Mouse (Mus musculus) kidney, adult 2 months (tissue): ENCODE results near the gene Rin1. TPM values are rescaled to one million over a fixed set of nuclear protein-coding genes. Genes with fewer than 3 reads are reported as not detected.

Experiments
- DNase-seq: peaks from one replicate; pipeline ENCODE4 v3.0.0; 2021
- H3K27ac ChIP-seq: fragments of 200-500 bp; 2 replicates; pipeline ENCODE4 v1.5.1; 2012; ENCODE audit warnings: low read depth, low read length, control low read depth, inconsistent platforms; ENCODE audit not compliant: insufficient read depth
- H3K27me3 ChIP-seq: fragments of 200-500 bp; replicated peaks from 2 replicates; pipeline ENCODE4 v1.6.1; 2012; ENCODE audit warnings: mild to moderate bottlenecking, moderate library complexity, low read length, inconsistent platforms; ENCODE audit not compliant: control insufficient read depth, insufficient read depth
- H3K36me3 ChIP-seq: fragments of 200-500 bp; 2 replicates; pipeline ENCODE4 v1.6.1; 2012; ENCODE audit warnings: mild to moderate bottlenecking, moderate library complexity, low read length, inconsistent platforms; ENCODE audit not compliant: control insufficient read depth, insufficient read depth
- H3K4me1 ChIP-seq: fragments of 200-500 bp; 2 replicates; pipeline ENCODE4 v1.6.1; 2011; ENCODE audit warnings: low read length; ENCODE audit not compliant: control insufficient read depth, insufficient read depth
- H3K4me3 ChIP-seq: fragments of 200-500 bp; 2 replicates; pipeline ENCODE4 v1.5.1; 2011; ENCODE audit warnings: mild to moderate bottlenecking, low read depth, low read length, control low read depth; ENCODE audit not compliant: insufficient read depth
- CTCF ChIP-seq: fragments of 200-500 bp; conservative IDR thresholded peaks from 2 replicates; pipeline ENCODE4 v1.5.1; 2011; ENCODE audit warnings: low read depth, mild to moderate bottlenecking, control low read depth, low read length, moderate library complexity, mixed read lengths; ENCODE audit not compliant: insufficient read depth, insufficient read length
- POLR2A ChIP-seq: fragments of 200-500 bp; IDR thresholded peaks from one replicate; pipeline ENCODE4 v1.6.1; 2011; ENCODE audit warnings: low read depth, low read length, control low read depth
- WGBS: fragments of 180-500 bp; shearing (Covaris S2); methylation state at CpG from one replicate; pipeline ENCODE4 v1.1.7; 2018; 5-methylcytosine and 5-hydroxymethylcytosine counted together
- polyA plus RNA-seq: library from polyadenylated mRNA; depleted of rRNA; stranded (reverse); fragments of >200 nt; gene quantifications from 2 replicates; pipeline ENCODE4 v1.2.3, GENCODE M21; 2012; rRNA removed

The Rin1 gene
- polyA plus RNA-seq, 1 experiment: 2.8 TPM

- 7% methylated on average over 31 of the region's 31 CpGs for WGBS
- Histone ChIP-seq H3K4me1 (no peaks in the 10 kb centered on the region), H3K27ac (no peak overlapping the region)
These were observed 47.5 kb downstream of the Rin1 start for GRCm38 (mm10) chr19:5097521-5098362.

GRCm38 (mm10) chr19:5098363-5099143 lies 48.3 kb downstream of the Rin1 start, which contains the start of gene Cnih2:
Gene Cnih2, minus strand, starts transcription at chr19:5098521.
- DNase-seq: peak; percentile 48
- 6% methylated on average over 47 of the region's 48 CpGs for WGBS

More at GRCm38 (mm10) chr19:5097521-5098362, 47.5 kb downstream of the Rin1 start:
- Histone ChIP-seq H3K36me3 (no peaks in the 10 kb centered on the region), H3K27me3 (no peaks in the 10 kb centered on the region), H3K4me3 (no peak overlapping the region)
- TF ChIP-seq CTCF (no peak), POLR2A (no peak)
- DNase-seq: no peak

GRCm38 (mm10) chr19:5106074-5106473 lies 55.8 kb downstream of the Rin1 start:
- Histone ChIP-seq H3K4me1 (peaks cover 17% of the 10 kb centered on the region; the same call in 1 of the 2 replicates), H3K27me3 (no peaks in the 10 kb centered on the region), H3K27ac (peak overlapping the region; percentile 99), H3K36me3 (no peaks in the 10 kb centered on the region), H3K4me3 (peak overlapping the region; percentile 97)
- peak; percentile 77 for DNase-seq
- WGBS: under 1% methylated on average over 9 of the region's 9 CpGs
- TF ChIP-seq CTCF (no peak), POLR2A (no peak)

More at GRCm38 (mm10) chr19:5098363-5099143, 48.3 kb downstream of the Rin1 start, which contains the start of gene Cnih2:
- no peaks in the 10 kb centered on the region for H3K4me1 ChIP-seq
- H3K36me3 ChIP-seq: no peaks in the 10 kb centered on the region
- no peak for TF ChIP-seq POLR2A
- H3K27me3 ChIP-seq: no peaks in the 10 kb centered on the region
- H3K4me3 ChIP-seq: no peak within 1 kb of the TSS
- no peak within 1 kb of the TSS for H3K27ac ChIP-seq

Other genes starting within 250 kb of the Rin1 start
- 22.3 and 32.0 TPM in 2 replicates for gene Gm21992, start 238.9 kb upstream of the Rin1 start, polyA plus RNA-seq
- 28.7 and 36.8 TPM in 2 replicates for gene Rbm14, start 238.8 kb upstream of the Rin1 start, polyA plus RNA-seq
- gene Ccs, start 211.1 kb upstream of the Rin1 start, polyA plus RNA-seq: 144 and 192 TPM in 2 replicates
- gene Ccdc87, start 211.1 kb upstream of the Rin1 start, polyA plus RNA-seq: 0.08 and 0.15 TPM in 2 replicates
- 150 and 249 TPM in 2 replicates for gene Ctsf, start 195.4 kb upstream of the Rin1 start, polyA plus RNA-seq
- gene Actn3, start 172.6 kb upstream of the Rin1 start, polyA plus RNA-seq: 0.61 and 13.4 TPM in 2 replicates
- gene Zdhhc24, start 171.8 kb upstream of the Rin1 start, polyA plus RNA-seq: 19.8 and 26.9 TPM in 2 replicates
- 10.4 and 10.6 TPM in 2 replicates for gene Bbs1, start 143.9 kb upstream of the Rin1 start, polyA plus RNA-seq
- 73.8 and 84.4 TPM in 2 replicates for gene Dpp3, start 122.2 kb upstream of the Rin1 start, polyA plus RNA-seq
- 2.7 and 3.6 TPM in 2 replicates for gene Peli3, start 107.4 kb upstream of the Rin1 start, polyA plus RNA-seq
- gene Mrpl11, start 88.3 kb upstream of the Rin1 start, polyA plus RNA-seq: 47.6 and 55.2 TPM in 2 replicates
- 0.05 and 0.23 TPM in 2 replicates for gene Npas4, start 60.2 kb upstream of the Rin1 start, polyA plus RNA-seq
- 14.2 and 14.4 TPM in 2 replicates for gene Slc29a2, start 26.6 kb upstream of the Rin1 start, polyA plus RNA-seq
- 45.0 and 50.6 TPM in 2 replicates for gene B4gat1, start 11.7 kb upstream of the Rin1 start, polyA plus RNA-seq
- gene AC124502.3, start 11.6 kb upstream of the Rin1 start, polyA plus RNA-seq: 0.46 and 0.66 TPM in 2 replicates
- 36.5 and 38.7 TPM in 2 replicates for gene Brms1, start 9.1 kb upstream of the Rin1 start, polyA plus RNA-seq
- 10.7 and 10.8 TPM in 2 replicates for gene Cd248, start 17.6 kb downstream of the Rin1 start, polyA plus RNA-seq
- 4.9 and 5.6 TPM in 2 replicates for gene Tmem151a, start 35.0 kb downstream of the Rin1 start, polyA plus RNA-seq
- 258 and 297 TPM in 2 replicates for gene Yif1a, start 38.1 kb downstream of the Rin1 start, polyA plus RNA-seq
- 0.36 and 0.37 TPM in 2 replicates for gene Cnih2, start 48.0 kb downstream of the Rin1 start, polyA plus RNA-seq
- gene Rab1b, start 56.6 kb downstream of the Rin1 start, polyA plus RNA-seq: 246 and 280 TPM in 2 replicates
- gene Klc2, start 68.1 kb downstream of the Rin1 start, polyA plus RNA-seq: 38.8 and 46.0 TPM in 2 replicates
- 14.3 and 16.1 TPM in 2 replicates for gene Pacs1, start 222.6 kb downstream of the Rin1 start, polyA plus RNA-seq
- 95.8 and 109 TPM in 2 replicates for gene Sf3b2, start 245.0 kb downstream of the Rin1 start, polyA plus RNA-seq
- 0.28 and 0.43 TPM in 2 replicates for gene Gal3st3, start 247.8 kb downstream of the Rin1 start, polyA plus RNA-seq